Mouse (Mus musculus) lung, postnatal 25 days (tissue): ENCODE data around the gene Pik3r2.
"Not testable (repeated sequence)": the region's sequence is repeated elsewhere in the genome, so short reads cannot be mapped to it uniquely, and the experiment has no call there.

Source experiments
- DNase-seq: peaks from one replicate; pipeline ENCODE4 v3.0.0; 2022; ENCODE audit warnings: low spot score

Pik3r2 gene

GRCm38 (mm10) chr8:70776496-70777444 is at the start of gene Pik3r2:
TSS of gene Pik3r2 (minus strand) at chr8:70776713.
- DNase-seq: peak; percentile 97

- DNase-seq: no peak
Measured at GRCm38 (mm10) chr8:70825816-70826215, 49.3 kb upstream of the Pik3r2 start.

GRCm38 (mm10) chr8:70823802-70824201 is 47.3 kb upstream of the Pik3r2 start:
- no peak for DNase-seq

- not testable (repeated sequence) for DNase-seq
Measured at GRCm38 (mm10) chr8:70822594-70822993, 46.1 kb upstream of the Pik3r2 start.

- DNase-seq: no peak
Measured at GRCm38 (mm10) chr8:70821992-70822391, 45.5 kb upstream of the Pik3r2 start.

- DNase-seq: peak; percentile 68
Measured at GRCm38 (mm10) chr8:70821399-70821962, 45.0 kb upstream of the Pik3r2 start.

GRCm38 (mm10) chr8:70820101-70820935 is 43.8 kb upstream of the Pik3r2 start:
- DNase-seq: peak; percentile 93

- peak; percentile 75 for DNase-seq
Measured at GRCm38 (mm10) chr8:70816679-70817078, 40.2 kb upstream of the Pik3r2 start.

GRCm38 (mm10) chr8:70812885-70813284 is 36.4 kb upstream of the Pik3r2 start:
- DNase-seq: no peak

- DNase-seq: no peak
Measured at GRCm38 (mm10) chr8:70812055-70812454, 35.5 kb upstream of the Pik3r2 start.

- no peak for DNase-seq
Measured at GRCm38 (mm10) chr8:70810962-70811680, 34.6 kb upstream of the Pik3r2 start.

- DNase-seq: no peak
Measured at GRCm38 (mm10) chr8:70808955-70809701, 32.6 kb upstream of the Pik3r2 start.

GRCm38 (mm10) chr8:70808239-70808638 is 31.7 kb upstream of the Pik3r2 start, which contains the start of gene Il12rb1:
TSS of gene Il12rb1 (plus strand) at chr8:70808449.
- DNase-seq: no peak

- DNase-seq: no peak
Measured at GRCm38 (mm10) chr8:70807304-70807703, 30.8 kb upstream of the Pik3r2 start.

GRCm38 (mm10) chr8:70806541-70806940 is 30.0 kb upstream of the Pik3r2 start:
- DNase-seq: peak; percentile 79

GRCm38 (mm10) chr8:70804481-70805206 is 28.1 kb upstream of the Pik3r2 start, which contains the start of gene Mast3:
TSS of gene Mast3 (minus strand) at chr8:70805054.
- DNase-seq: peak; percentile 91

GRCm38 (mm10) chr8:70803761-70804480 is 27.4 kb upstream of the Pik3r2 start:
- peak; percentile 59 for DNase-seq

GRCm38 (mm10) chr8:70802786-70803510 is 26.4 kb upstream of the Pik3r2 start:
- DNase-seq: no peak

GRCm38 (mm10) chr8:70801830-70802229 is 25.3 kb upstream of the Pik3r2 start:
- DNase-seq: no peak
